Mouse (Mus musculus) heart, adult 2 months (tissue): ENCODE results near the gene Gramd1b.

Experiments used
- CTCF ChIP-seq: fragments of 200-600 bp; IDR thresholded peaks from 2 replicates; pipeline ENCODE4 v1.8.1; 2022; ENCODE audit warnings: antibody characterized with exemption, mild to moderate bottlenecking, moderate library complexity
- EP300 ChIP-seq: fragments of 200-500 bp; IDR thresholded peaks from 2 replicates; pipeline ENCODE4 v1.6.1; 2011; ENCODE audit warnings: low read depth, low read length, control low read depth; ENCODE audit not compliant: insufficient read depth
- POLR2A ChIP-seq: fragments of 200-500 bp; IDR thresholded peaks from 2 replicates; pipeline ENCODE4 v1.6.1; 2011; ENCODE audit warnings: mild to moderate bottlenecking, low read depth, low read length, control low read depth; ENCODE audit not compliant: insufficient read depth

GRCm38 (mm10) chr9:40423427-40423867 is 107.7 kb downstream of the Gramd1b start:
- TF ChIP-seq POLR2A (no peak), CTCF (no peak), EP300 (no peak)
